Mouse (Mus musculus) limb, embryonic 15.5 days (tissue): ENCODE results near the gene BC030867. TPM values are rescaled to one million over a fixed set of nuclear protein-coding genes. Genes with fewer than 3 reads are reported as not detected.

ENCODE experiments used
- ATAC-seq: fragments of 200-750 bp; cut with Nextera tagmentation; 2 replicates; pipeline ENCODE4 v1.8.0; 2017; ENCODE audit warnings: low read depth, moderate TSS enrichment; ENCODE audit not compliant: insufficient number of reproducible peaks, low FRiP score, low TSS enrichment
- H3K27ac ChIP-seq: fragments of 300-500 bp; sonication (generic); 2 replicates; pipeline ENCODE4 v1.5.1; 2015; ENCODE audit warnings: moderate library complexity, mild to moderate bottlenecking, inconsistent platforms
- H3K27me3 ChIP-seq: fragments of 300-500 bp; sonication (generic); 2 replicates; pipeline ENCODE4 v1.6.1; 2015; ENCODE audit warnings: inconsistent platforms
- H3K36me3 ChIP-seq: fragments of 300-500 bp; sonication (generic); 2 replicates; pipeline ENCODE4 v1.6.1; 2015; ENCODE audit warnings: inconsistent platforms
- H3K4me1 ChIP-seq: fragments of 300-500 bp; sonication (generic); 2 replicates; pipeline ENCODE4 v1.6.1; 2015; ENCODE audit warnings: inconsistent platforms
- H3K4me2 ChIP-seq: fragments of 300-500 bp; sonication (generic); 2 replicates; pipeline ENCODE4 v1.6.1; 2015; ENCODE audit warnings: mild to moderate bottlenecking, inconsistent platforms
- H3K4me3 ChIP-seq: fragments of 300-500 bp; sonication (generic); 2 replicates; pipeline ENCODE4 v1.5.1; 2015; ENCODE audit warnings: mild to moderate bottlenecking, inconsistent platforms
- H3K9ac ChIP-seq: fragments of 300-500 bp; sonication (generic); 2 replicates; pipeline ENCODE4 v1.6.1; 2015; ENCODE audit warnings: inconsistent platforms
- H3K9me3 ChIP-seq: fragments of 300-500 bp; sonication (generic); 2 replicates; pipeline ENCODE4 v1.6.1; 2016; ENCODE audit warnings: inconsistent platforms
- WGBS: fragments of 180-500 bp; shearing (Covaris S2); methylation state at CpG from one replicate; pipeline ENCODE4 v1.1.7; 2015; 5-methylcytosine and 5-hydroxymethylcytosine counted together
- polyA plus RNA-seq: library from polyadenylated mRNA; unstranded; fragments of >200 nt; fragmentation: Nextera tagmentation; extraction: Ambion mirVana; gene quantifications from 2 replicates; pipeline ENCODE4 v1.2.1, GENCODE M21; 2015

Gene BC030867
- polyA plus RNA-seq, 1 experiment from 2014 or later = 13.8 TPM

DNA sequence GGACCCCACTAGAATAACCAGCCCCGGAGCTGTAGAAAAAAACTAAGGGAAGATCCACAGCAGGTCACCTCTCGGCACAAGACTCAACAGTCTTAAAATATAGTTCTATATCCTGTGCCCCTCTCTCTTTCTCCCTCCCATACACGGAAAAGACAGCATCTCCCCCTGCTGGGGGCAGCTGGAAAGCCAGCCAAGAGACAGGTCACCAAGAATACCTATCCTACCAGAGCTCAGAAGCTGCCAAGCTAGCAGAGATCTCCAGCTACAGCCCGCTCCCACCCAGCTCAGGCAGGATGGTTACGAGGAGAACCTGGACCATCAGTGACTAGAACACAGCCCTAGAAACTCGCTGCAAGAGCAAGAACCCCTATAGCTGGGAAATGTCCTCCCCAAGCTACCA, 25.5 kb upstream of the BC030867 start:
- Histone ChIP-seq H3K9me3 (no peaks in the 10 kb centered on the region), H3K27me3 (no peaks in the 10 kb centered on the region), H3K36me3 (0 out of 2 replicates have a peak, but pooled peaks cover 7% of the 10 kb centered on the region), H3K9ac (no peak overlapping the region), H3K27ac (no peak overlapping the region), H3K4me3 (no peak overlapping the region), H3K4me1 (peaks cover 91% of the 10 kb centered on the region), H3K4me2 (no peak overlapping the region)
- 36% methylated on average over 6 of the region's 6 CpGs for WGBS
- no peak for ATAC-seq

DNA sequence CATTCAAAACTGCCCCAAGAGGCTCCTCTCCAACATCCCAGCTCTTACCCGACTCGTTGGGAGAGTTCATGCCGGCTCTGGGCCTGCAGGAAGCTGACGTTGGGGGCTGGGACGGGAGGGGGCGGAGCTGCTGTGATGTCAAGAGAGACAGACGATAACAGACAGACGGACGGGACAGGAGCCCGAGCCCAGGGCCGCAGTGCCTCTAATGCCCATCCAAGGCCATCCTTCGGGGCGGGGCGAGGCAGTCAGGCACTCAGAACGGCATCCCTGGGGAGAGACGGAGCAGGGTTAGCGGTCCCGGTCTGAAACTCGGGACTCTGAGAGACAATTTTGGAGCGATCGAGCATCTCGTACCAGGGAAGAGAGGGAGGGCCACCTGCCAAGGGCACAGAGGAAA, 24.0 kb upstream of the BC030867 start:
- no peak for ATAC-seq
- Histone ChIP-seq H3K4me3 (peak overlapping the region; percentile 20), H3K4me1 (peaks cover 90% of the 10 kb centered on the region), H3K27ac (no peak overlapping the region), H3K4me2 (peak overlapping the region; percentile 41), H3K27me3 (no peaks in the 10 kb centered on the region), H3K9me3 (no peaks in the 10 kb centered on the region), H3K9ac (no peak overlapping the region), H3K36me3 (0 out of 2 replicates have a peak, but pooled peaks cover 7% of the 10 kb centered on the region)
- WGBS = 18% methylated on average over 22 of the region's 22 CpGs

DNA sequence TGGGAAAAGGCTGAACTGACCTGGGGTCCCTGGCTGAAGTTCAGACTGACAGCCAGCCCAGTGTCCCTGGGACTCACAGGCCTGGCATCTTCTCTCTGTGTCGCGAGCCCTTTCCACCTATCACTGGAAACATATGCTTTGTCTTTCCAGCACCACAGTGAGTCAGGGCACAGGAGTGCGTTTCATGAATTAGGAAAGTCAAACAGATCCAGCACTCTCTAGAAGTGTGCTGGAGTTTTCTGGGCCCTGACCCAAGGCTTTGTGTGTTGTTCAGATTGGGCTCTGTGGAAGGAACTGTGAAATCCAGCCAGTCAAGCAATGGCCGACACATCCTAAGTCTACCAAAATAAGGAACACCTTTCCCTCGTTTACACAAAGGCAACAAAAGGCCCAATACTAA, 23.5 kb upstream of the BC030867 start:
- H3K9me3 ChIP-seq = no peaks in the 10 kb centered on the region
- no peak for ATAC-seq
- 0 out of 2 replicates have a peak overlapping the region, but pooled peaks have one; percentile 13 for H3K27ac ChIP-seq
- 55% methylated on average over 5 of the region's 5 CpGs for WGBS
- peaks cover 84% of the 10 kb centered on the region for H3K4me1 ChIP-seq
- H3K4me2 ChIP-seq = peak overlapping the region; percentile 41; the same call in 1 of the 2 replicates
- H3K9ac ChIP-seq = no peak overlapping the region
- 0 out of 2 replicates have a peak, but pooled peaks cover 7% of the 10 kb centered on the region for H3K36me3 ChIP-seq
- no peaks in the 10 kb centered on the region for H3K27me3 ChIP-seq
- H3K4me3 ChIP-seq = 0 out of 2 replicates have a peak overlapping the region, but pooled peaks have one; percentile 20

DNA sequence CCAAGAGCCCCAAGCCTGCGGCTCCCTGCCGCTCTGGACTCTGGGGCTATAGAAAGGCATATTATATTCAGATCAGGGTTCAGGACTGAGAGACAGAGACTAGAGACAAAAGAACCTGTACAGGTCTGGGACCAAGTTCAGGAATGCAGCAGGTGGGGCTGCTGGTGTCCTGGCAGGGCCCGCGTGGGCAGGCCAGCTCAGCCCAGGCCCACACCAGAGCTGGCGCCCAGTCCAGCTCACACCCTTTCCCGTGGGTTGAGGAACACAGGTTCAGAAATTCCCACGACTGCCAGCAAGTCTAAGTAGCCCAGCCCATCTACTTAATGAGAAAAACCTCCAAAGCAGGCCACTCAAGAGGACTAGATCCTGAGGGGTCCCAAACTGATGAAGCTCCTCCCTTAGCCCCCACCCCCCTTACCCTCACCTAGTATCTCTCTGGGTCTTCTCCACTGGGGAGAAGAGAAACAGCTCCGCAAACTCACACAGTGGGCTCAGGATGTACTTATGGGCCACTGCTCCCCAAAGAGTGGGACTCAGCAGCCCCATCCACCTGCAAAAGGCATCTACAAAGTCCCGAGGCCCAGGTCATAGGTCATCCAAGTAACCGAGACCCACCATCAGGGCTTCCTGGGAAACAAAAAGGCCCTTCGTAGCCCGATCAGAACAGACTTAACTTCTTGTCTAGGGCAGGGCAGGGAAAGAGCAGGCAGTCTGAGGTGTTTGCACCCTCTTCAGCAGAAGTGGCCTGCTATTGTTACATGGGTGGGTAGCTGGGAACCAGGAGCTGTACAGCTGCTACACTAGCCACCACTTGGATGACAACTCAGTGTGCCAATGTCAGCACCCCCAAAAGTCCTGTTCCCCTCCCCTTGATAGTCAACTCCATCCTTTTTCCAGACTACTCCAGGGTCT, 22.4 kb upstream of the BC030867 start:
- no peaks in the 10 kb centered on the region for H3K9me3 ChIP-seq
- 0 out of 2 replicates have a peak, but pooled peaks cover 5% of the 10 kb centered on the region for H3K36me3 ChIP-seq
- no peak overlapping the region for H3K27ac ChIP-seq
- H3K4me2 ChIP-seq = no peak overlapping the region
- H3K9ac ChIP-seq = no peak overlapping the region
- H3K4me3 ChIP-seq = no peak overlapping the region
- 74% methylated on average over 12 of the region's 12 CpGs for WGBS
- H3K4me1 ChIP-seq = peaks cover 75% of the 10 kb centered on the region
- no peak for ATAC-seq
- H3K27me3 ChIP-seq = no peaks in the 10 kb centered on the region

DNA sequence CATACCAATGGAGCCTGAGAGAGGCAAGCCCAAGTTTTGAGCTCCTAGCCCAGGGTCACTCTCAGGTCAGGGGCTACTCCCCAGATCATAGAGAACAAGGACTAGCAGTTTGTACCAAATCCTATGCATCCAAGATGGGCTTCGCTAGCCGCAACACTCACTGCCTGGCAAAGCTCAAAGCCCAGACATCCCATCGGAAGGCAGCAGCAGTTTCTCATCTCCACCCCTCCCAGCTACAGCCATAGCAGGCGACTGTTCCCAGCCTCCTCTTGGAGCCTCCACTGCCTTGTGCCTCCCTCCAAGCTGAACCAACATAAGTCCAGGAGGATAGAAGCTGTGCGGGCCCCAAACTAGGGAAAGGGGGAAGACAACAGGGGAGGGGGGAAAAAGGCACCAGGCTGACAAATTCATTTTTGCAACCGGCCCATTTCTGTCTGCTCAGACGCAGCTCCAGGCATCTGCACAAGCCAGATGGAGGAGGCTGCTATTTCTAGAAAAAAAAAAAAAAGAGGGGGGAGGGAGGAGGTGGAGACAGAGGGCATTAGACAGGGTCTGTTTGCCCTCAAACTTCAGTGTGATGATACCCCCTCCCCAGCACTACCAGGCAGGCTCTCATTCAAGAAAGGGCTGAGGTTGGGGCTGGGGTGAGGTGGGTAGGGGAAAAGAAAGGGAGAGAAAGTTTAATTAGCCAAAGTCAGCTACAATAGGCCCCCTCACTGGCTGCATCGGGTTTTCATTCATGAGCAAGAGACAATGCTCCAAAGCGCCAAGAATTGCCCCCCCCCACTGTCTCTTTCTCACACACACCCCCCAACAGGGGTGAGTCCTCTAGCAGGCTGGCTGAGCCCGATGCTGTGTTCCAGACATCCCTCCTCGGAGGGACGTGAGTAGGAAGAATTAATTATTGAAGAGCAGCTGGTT, 21.2 kb upstream of the BC030867 start:
- 0 out of 2 replicates have a peak overlapping the region, but pooled peaks have one; percentile 20 for H3K9ac ChIP-seq
- H3K4me1 ChIP-seq = peaks cover 67% of the 10 kb centered on the region
- no peaks in the 10 kb centered on the region for H3K36me3 ChIP-seq
- WGBS = 16% methylated on average over 12 of the region's 12 CpGs
- peak overlapping the region; percentile 33 for H3K27ac ChIP-seq
- H3K9me3 ChIP-seq = no peaks in the 10 kb centered on the region
- peak overlapping the region; percentile 84 for H3K4me3 ChIP-seq
- no peaks in the 10 kb centered on the region for H3K27me3 ChIP-seq
- no peak for ATAC-seq
- H3K4me2 ChIP-seq = peak overlapping the region; percentile 75

DNA sequence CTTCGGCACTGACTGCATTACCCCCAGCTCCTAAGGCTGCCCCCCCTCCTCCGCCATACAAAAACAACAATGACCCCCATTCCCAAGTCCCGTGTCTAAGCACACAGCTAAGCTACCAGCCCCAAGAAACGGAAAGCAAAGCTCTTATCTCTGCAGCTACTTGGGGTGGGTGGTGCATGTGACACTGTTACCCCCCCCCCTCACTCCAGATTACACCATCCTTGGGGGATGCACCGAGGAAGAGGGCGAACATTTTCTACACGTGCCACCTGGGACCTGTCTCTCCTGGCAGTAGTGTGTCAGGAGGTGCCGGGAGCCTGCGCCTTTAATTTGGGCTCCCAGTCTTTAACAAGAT, 20.5 kb upstream of the BC030867 start:
- 38% methylated on average over 9 of the region's 9 CpGs for WGBS
- H3K27ac ChIP-seq = no peak overlapping the region
- H3K36me3 ChIP-seq = no peaks in the 10 kb centered on the region
- H3K27me3 ChIP-seq = no peaks in the 10 kb centered on the region
- H3K4me1 ChIP-seq = peaks cover 61% of the 10 kb centered on the region
- H3K9ac ChIP-seq = no peak overlapping the region
- H3K9me3 ChIP-seq = no peaks in the 10 kb centered on the region
- peak overlapping the region; percentile 75 for H3K4me2 ChIP-seq
- no peak for ATAC-seq
- H3K4me3 ChIP-seq = peak overlapping the region; percentile 84

DNA sequence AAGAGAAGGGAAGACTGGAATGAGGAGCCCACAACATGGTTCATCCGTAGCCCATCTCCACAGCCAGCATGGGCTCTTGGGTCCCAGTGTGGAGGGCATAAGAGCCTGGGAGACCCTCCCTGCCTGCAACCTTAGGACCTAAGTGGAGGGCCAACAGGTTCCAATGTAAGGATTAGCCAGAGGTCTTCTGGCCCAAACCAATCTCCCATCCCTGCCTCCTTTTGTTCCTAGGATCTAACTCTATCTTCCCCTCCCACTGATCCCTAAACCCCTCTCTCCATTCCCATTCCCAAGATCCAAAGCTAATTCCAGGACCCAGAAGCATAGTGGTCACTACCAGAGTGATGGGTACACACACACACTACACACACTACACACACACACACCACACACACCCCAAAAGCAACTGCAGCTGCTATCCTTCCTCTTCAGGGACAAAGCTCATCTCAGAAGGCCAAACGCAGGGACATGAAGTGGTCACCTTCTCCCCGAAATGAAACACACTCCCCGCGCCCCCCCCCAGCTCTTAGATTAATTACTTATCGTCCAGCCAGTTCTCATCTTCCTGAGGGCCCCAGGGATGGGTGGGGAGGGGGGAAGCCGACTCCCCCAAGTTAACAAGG, 19.9 kb upstream of the BC030867 start:
- H3K27me3 ChIP-seq = no peaks in the 10 kb centered on the region
- peaks cover 56% of the 10 kb centered on the region for H3K4me1 ChIP-seq
- H3K36me3 ChIP-seq = no peaks in the 10 kb centered on the region
- WGBS = 25% methylated on average over 7 of the region's 7 CpGs
- H3K4me3 ChIP-seq = peak overlapping the region; percentile 84
- peak overlapping the region; percentile 86 for H3K9ac ChIP-seq
- no peak overlapping the region for H3K27ac ChIP-seq
- no peaks in the 10 kb centered on the region for H3K9me3 ChIP-seq
- ATAC-seq = no peak
- peak overlapping the region; percentile 75 for H3K4me2 ChIP-seq

DNA sequence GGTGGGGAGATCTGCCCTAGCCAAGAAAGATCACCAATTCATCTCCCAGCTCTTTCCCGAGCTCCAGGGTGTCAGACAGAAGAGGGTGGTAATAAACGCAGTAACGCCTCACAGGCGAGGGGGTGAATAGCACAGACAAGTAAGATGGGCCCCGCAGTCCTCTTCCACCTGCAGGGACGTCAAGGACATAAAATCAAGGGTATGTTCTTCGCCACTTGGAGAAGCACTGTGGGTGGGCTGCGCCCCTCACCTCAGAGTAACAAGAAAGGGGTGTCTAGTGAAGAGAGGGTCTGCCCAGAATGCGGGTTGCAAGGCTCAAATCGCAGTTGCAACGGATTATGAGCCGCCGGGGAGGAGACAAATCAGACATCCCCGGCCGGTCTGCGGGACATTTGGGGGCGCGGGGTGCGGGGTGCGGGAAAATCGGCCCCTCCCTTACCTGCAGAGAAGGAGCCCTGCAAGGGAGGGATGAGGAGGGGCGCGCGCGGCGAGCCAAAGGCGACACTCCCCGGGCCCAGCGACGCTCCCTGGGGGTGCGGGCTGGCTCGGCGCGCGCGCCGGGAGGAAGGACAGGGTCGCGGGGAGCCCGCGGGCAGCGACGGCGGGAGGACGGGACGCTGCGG, 19.2 kb upstream of the BC030867 start:
- no peaks in the 10 kb centered on the region for H3K36me3 ChIP-seq
- no peaks in the 10 kb centered on the region for H3K9me3 ChIP-seq
- H3K9ac ChIP-seq = peak overlapping the region; percentile 86
- H3K4me3 ChIP-seq = peak overlapping the region; percentile 84
- H3K4me2 ChIP-seq = peak overlapping the region; percentile 75
- no peak; the same call in 1 of the 2 replicates for ATAC-seq
- H3K27me3 ChIP-seq = no peaks in the 10 kb centered on the region
- under 1% methylated on average over 43 of the region's 47 CpGs for WGBS
- H3K27ac ChIP-seq = peak overlapping the region; percentile 86
- peaks cover 50% of the 10 kb centered on the region for H3K4me1 ChIP-seq

DNA sequence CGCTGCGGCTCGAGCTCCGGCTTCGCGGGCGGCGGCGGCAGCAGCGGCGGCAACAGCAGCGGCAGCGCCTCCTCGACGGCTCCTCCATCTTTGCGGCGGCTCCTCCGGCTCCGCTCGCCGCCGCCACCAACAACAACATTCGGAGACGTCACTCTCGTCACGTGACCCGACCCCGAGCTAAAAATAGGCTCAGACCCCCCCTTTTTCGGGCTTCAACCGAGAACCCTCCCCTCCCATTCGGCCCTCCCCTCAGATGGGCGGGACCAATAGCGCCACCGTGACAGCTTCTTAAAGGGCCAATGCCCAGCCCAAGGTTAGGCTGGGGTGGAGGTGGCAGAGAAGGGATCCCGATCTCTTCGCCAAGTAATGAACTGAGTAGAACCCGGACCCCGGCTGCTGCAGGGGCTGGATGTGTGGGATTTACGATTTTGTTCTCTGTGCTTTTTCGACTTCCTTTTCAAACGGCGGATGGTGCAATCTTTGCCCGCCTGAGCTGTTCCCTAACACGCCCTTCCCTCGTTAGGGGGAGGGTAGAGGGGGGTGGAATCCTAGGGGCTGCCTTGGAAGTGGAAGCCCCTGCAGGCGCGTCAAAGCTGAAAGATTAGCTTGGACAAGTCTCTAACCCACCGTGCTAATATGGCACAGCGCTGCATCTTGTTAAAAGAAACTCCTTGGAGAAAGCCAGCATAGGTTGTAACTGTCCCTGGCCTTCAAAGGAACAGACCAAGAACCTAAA, 18.5 kb upstream of the BC030867 start, which contains the start of gene Hdac5:
TSS of gene Hdac5 (minus strand) at position 161 of the 736 bp plus-strand sequence.
- H3K4me3 ChIP-seq = peak within 1 kb of the TSS; percentile 84
- WGBS = under 1% methylated on average over 49 of the region's 49 CpGs
- no peaks in the 10 kb centered on the region for H3K9me3 ChIP-seq
- H3K36me3 ChIP-seq = no peaks in the 10 kb centered on the region
- peaks cover 42% of the 10 kb centered on the region for H3K4me1 ChIP-seq
- H3K27ac ChIP-seq = peak within 1 kb of the TSS; percentile 86
- no peaks in the 10 kb centered on the region for H3K27me3 ChIP-seq
- peak; percentile 92 for ATAC-seq
- H3K4me2 ChIP-seq = peak within 1 kb of the TSS; percentile 75
- peak within 1 kb of the TSS; percentile 86 for H3K9ac ChIP-seq

DNA sequence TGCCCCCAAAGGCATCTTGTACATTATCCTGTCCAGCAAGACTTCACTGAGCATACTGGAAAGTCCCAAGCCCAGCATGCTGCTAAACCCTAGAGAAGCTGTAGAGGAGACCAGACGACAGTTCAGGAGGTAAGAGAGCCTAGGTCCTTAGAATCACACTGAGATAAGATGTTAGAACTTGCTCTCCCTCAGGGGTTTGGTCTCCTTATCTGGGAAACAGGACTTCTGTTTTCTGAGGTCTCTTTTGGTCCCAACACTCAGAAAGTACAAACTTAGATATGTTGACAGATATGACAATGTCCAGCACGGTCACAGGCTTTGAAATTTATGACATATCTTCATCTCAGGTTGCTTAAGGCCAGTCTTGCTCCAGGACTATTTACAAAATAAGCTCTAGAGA, 12.7 kb upstream of the BC030867 start:
- Histone ChIP-seq H3K4me2 (no peak overlapping the region), H3K9me3 (no peaks in the 10 kb centered on the region), H3K27ac (no peak overlapping the region), H3K9ac (no peak overlapping the region), H3K36me3 (no peaks in the 10 kb centered on the region), H3K4me1 (no peaks in the 10 kb centered on the region), H3K4me3 (no peak overlapping the region), H3K27me3 (no peaks in the 10 kb centered on the region)
- 58% methylated on average over 2 of the region's 2 CpGs for WGBS
- ATAC-seq = no peak
